Mouse (Mus musculus): ENCODE measurements around the gene Nat14. TPM values are rescaled to one million over a fixed set of nuclear protein-coding genes. Genes with fewer than 3 reads are reported as not detected.

Nat14 gene
- polyA plus RNA-seq, 1 experiment from 2014 or later: 49.4 TPM

GRCm38 (mm10) chr7:4899649-4900522, 21.9 kb upstream of the Nat14 start:
- Histone ChIP-seq H3K4me3 (ENCODE audit: low read depth, low read length) (peak overlapping the region; percentile 34), H3K27ac (ENCODE audit: low read length) (peak overlapping the region; percentile 14; the same call in 1 of the 2 replicates), H3K36me3 (ENCODE audit: control insufficient read depth, insufficient read depth, low read length) (no peaks in the 10 kb centered on the region), H3K9me3 (replicated peaks; ENCODE audit: control insufficient read depth, low read length, poor library complexity, severe bottlenecking) (no peaks in the 10 kb centered on the region), H3K4me1 (ENCODE audit: control insufficient read depth, insufficient read depth, low read length) (peaks cover 11% of the 10 kb centered on the region), H3K4me2 (ENCODE audit: low read length) (peak overlapping the region; percentile 60), H3K9ac (ENCODE audit: low read depth, low read length) (peak overlapping the region; percentile 62), H3K27me3 (ENCODE audit: control insufficient read depth, insufficient read depth, low read depth, low read length) (no peaks in the 10 kb centered on the region)
- ATAC-seq: peak; percentile 74
- 6% methylated on average over 19 of the region's 19 CpGs for WGBS

- peaks cover 11% of the 10 kb centered on the region for H3K4me1 ChIP-seq (ENCODE audit: control insufficient read depth, insufficient read depth, low read length)
- no peaks in the 10 kb centered on the region for H3K9me3 ChIP-seq (replicated peaks; ENCODE audit: control insufficient read depth, low read length, poor library complexity, severe bottlenecking)
- H3K36me3 ChIP-seq (ENCODE audit: control insufficient read depth, insufficient read depth, low read length): no peaks in the 10 kb centered on the region
- H3K27me3 ChIP-seq (ENCODE audit: control insufficient read depth, insufficient read depth, low read depth, low read length): no peaks in the 10 kb centered on the region
- ATAC-seq: peak; percentile 14
- peak overlapping the region; percentile 60 for H3K4me2 ChIP-seq (ENCODE audit: low read length)
- no peak overlapping the region for H3K9ac ChIP-seq (ENCODE audit: low read depth, low read length)
- 17% methylated on average over 11 of the region's 11 CpGs for WGBS
- H3K4me3 ChIP-seq (ENCODE audit: low read depth, low read length): peak overlapping the region; percentile 12
- no peak overlapping the region for H3K27ac ChIP-seq (ENCODE audit: low read length)
These were observed 21.3 kb upstream of the Nat14 start for GRCm38 (mm10) chr7:4900523-4900851.

DNA sequence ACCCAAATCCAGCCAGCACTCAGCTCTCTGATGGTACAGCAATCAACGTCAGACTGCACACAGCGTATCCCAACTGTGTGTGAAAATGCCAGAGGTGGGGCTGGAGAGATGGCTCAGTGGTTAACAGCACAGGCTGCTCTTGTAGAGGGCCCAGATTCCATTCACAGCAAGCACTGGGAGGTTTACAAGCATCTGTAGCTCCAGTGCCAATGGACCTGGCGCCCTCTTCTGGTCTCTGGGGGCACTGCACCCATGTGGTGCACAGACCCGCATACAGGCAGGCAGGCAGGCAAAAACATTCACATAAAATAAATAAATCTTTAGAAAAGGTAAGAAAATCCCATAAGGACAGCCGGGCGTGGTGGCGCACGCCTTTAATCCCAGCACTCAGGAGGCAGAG, 20.7 kb upstream of the Nat14 start:
- H3K4me2 ChIP-seq (ENCODE audit: low read length): peak overlapping the region; percentile 60; the same call in 1 of the 2 replicates
- H3K27me3 ChIP-seq (ENCODE audit: control insufficient read depth, insufficient read depth, low read depth, low read length): no peaks in the 10 kb centered on the region
- H3K36me3 ChIP-seq (ENCODE audit: control insufficient read depth, insufficient read depth, low read length): no peaks in the 10 kb centered on the region
- ATAC-seq: no peak
- H3K9me3 ChIP-seq (replicated peaks; ENCODE audit: control insufficient read depth, low read length, poor library complexity, severe bottlenecking): no peaks in the 10 kb centered on the region
- H3K4me1 ChIP-seq (ENCODE audit: control insufficient read depth, insufficient read depth, low read length): peaks cover 11% of the 10 kb centered on the region
- 51% methylated on average over 8 of the region's 8 CpGs for WGBS
- no peak overlapping the region for H3K9ac ChIP-seq (ENCODE audit: low read depth, low read length)
- no peak overlapping the region for H3K27ac ChIP-seq (ENCODE audit: low read length)
- no peak overlapping the region for H3K4me3 ChIP-seq (ENCODE audit: low read depth, low read length)

DNA sequence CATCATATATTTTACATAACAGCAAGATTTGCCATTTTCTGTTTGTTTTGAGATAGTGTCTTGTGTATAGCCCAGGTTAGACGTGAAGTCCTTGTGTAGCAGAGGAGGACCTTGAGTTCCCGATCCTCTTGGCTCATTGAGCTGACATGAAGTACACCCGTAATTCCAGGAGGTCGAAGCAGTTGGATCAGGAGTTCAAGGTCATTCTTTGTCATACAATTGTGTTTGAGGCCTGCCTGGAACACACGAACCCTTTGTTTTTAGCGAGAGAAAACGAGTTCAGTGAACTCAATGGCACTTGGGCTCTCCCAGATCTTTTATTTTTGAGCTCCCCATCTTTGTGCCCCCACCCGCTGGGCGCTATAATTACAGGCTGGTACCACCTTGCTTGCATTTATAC, 19.4 kb upstream of the Nat14 start:
- H3K36me3 ChIP-seq (ENCODE audit: control insufficient read depth, insufficient read depth, low read length): no peaks in the 10 kb centered on the region
- H3K4me3 ChIP-seq (ENCODE audit: low read depth, low read length): no peak overlapping the region
- no peak overlapping the region for H3K27ac ChIP-seq (ENCODE audit: low read length)
- no peak overlapping the region for H3K9ac ChIP-seq (ENCODE audit: low read depth, low read length)
- no peak overlapping the region for H3K4me2 ChIP-seq (ENCODE audit: low read length)
- no peaks in the 10 kb centered on the region for H3K27me3 ChIP-seq (ENCODE audit: control insufficient read depth, insufficient read depth, low read depth, low read length)
- 79% methylated on average over 9 of the region's 9 CpGs for WGBS
- no peak for ATAC-seq
- H3K9me3 ChIP-seq (replicated peaks; ENCODE audit: control insufficient read depth, low read length, poor library complexity, severe bottlenecking): no peaks in the 10 kb centered on the region
- H3K4me1 ChIP-seq (ENCODE audit: control insufficient read depth, insufficient read depth, low read length): peaks cover 11% of the 10 kb centered on the region

DNA sequence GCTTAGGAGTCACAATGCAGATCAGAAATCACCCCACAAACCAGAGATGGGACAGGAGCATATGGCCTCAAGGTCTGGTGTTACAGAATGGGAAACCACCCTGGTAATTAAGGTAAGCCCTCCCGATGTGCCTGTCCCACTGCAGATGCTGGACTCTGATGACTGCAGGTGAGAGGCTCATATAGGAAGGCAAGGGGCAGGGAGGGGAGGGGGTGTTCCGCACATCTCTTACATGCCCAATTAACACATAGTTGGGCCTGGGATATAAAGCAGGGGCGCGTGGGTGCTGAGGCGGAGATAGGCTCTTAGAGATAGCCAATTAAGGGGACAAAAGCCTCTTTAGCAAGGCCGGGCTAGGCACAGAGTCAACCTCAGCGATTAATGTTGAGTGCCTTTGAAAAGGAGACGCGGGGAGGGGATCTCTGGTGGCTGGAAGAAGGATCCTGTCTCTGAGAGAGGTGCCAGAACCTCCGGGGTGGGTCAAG, 15.3 kb upstream of the Nat14 start, which contains the start of gene Gm36210:
Gm36210 (minus strand) TSS at position 51 of the 485 bp plus-strand sequence.
- no peak for ATAC-seq
- H3K4me1 ChIP-seq (ENCODE audit: control insufficient read depth, insufficient read depth, low read length): no peaks in the 10 kb centered on the region
- H3K36me3 ChIP-seq (ENCODE audit: control insufficient read depth, insufficient read depth, low read length): no peaks in the 10 kb centered on the region
- no peak within 1 kb of the TSS for H3K9ac ChIP-seq (ENCODE audit: low read depth, low read length)
- H3K27me3 ChIP-seq (ENCODE audit: control insufficient read depth, insufficient read depth, low read depth, low read length): no peaks in the 10 kb centered on the region
- H3K9me3 ChIP-seq (replicated peaks; ENCODE audit: control insufficient read depth, low read length, poor library complexity, severe bottlenecking): no peaks in the 10 kb centered on the region
- no peak within 1 kb of the TSS for H3K27ac ChIP-seq (ENCODE audit: low read length)
- 49% methylated on average over 10 of the region's 10 CpGs for WGBS
- no peak within 1 kb of the TSS for H3K4me2 ChIP-seq (ENCODE audit: low read length)
- no peak within 1 kb of the TSS for H3K4me3 ChIP-seq (ENCODE audit: low read depth, low read length)

GRCm38 (mm10) chr7:4911561-4911960, 10.3 kb upstream of the Nat14 start:
- no peak overlapping the region for H3K27ac ChIP-seq (ENCODE audit: low read length)
- H3K4me1 ChIP-seq (ENCODE audit: control insufficient read depth, insufficient read depth, low read length): peaks cover 6% of the 10 kb centered on the region
- H3K36me3 ChIP-seq (ENCODE audit: control insufficient read depth, insufficient read depth, low read length): no peaks in the 10 kb centered on the region
- no peaks in the 10 kb centered on the region for H3K27me3 ChIP-seq (ENCODE audit: control insufficient read depth, insufficient read depth, low read depth, low read length)
- no peak overlapping the region for H3K4me2 ChIP-seq (ENCODE audit: low read length)
- peak overlapping the region; percentile 19 for H3K4me3 ChIP-seq (ENCODE audit: low read depth, low read length)
- 30% methylated on average over 9 of the region's 9 CpGs for WGBS
- no peaks in the 10 kb centered on the region for H3K9me3 ChIP-seq (replicated peaks; ENCODE audit: control insufficient read depth, low read length, poor library complexity, severe bottlenecking)
- ATAC-seq: no peak
- no peak overlapping the region for H3K9ac ChIP-seq (ENCODE audit: low read depth, low read length)

DNA sequence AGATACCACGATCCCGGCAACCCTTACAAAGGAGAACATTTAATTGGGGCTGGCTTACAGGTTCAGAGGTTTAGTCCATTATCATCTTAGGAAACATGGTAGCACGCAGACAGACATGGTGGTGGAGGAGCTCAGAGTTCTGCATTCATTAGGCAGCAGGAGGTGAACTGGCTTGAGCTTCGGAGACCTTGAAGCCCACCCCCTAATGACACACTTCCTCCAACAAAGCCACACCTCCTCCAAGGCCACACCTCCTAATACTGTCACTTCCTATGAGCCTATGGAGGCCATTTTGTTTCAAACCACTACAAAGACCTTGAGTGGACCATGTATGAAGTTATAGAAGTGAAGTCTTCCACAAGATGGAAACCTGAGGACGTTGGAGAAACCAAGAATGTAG, 9.6 kb upstream of the Nat14 start:
- H3K4me1 ChIP-seq (ENCODE audit: control insufficient read depth, insufficient read depth, low read length): peaks cover 13% of the 10 kb centered on the region
- H3K9me3 ChIP-seq (replicated peaks; ENCODE audit: control insufficient read depth, low read length, poor library complexity, severe bottlenecking): no peaks in the 10 kb centered on the region
- ATAC-seq: no peak
- H3K4me3 ChIP-seq (ENCODE audit: low read depth, low read length): peak overlapping the region; percentile 19
- H3K36me3 ChIP-seq (ENCODE audit: control insufficient read depth, insufficient read depth, low read length): no peaks in the 10 kb centered on the region
- H3K27ac ChIP-seq (ENCODE audit: low read length): 0 out of 2 replicates have a peak overlapping the region, but pooled peaks have one; percentile 12
- WGBS: 55% methylated on average over 5 of the region's 5 CpGs
- H3K4me2 ChIP-seq (ENCODE audit: low read length): no peak overlapping the region
- H3K27me3 ChIP-seq (ENCODE audit: control insufficient read depth, insufficient read depth, low read depth, low read length): no peaks in the 10 kb centered on the region
- no peak overlapping the region for H3K9ac ChIP-seq (ENCODE audit: low read depth, low read length)

GRCm38 (mm10) chr7:4915007-4915665, 6.7 kb upstream of the Nat14 start, which contains the start of gene Zfp628:
Zfp628 (plus strand) TSS chr7:4915217.
- 0% methylated on average over 52 of the region's 56 CpGs for WGBS
- Histone ChIP-seq H3K4me2 (ENCODE audit: low read length) (peak within 1 kb of the TSS; percentile 70), H3K27ac (ENCODE audit: low read length) (peak within 1 kb of the TSS; percentile 97), H3K27me3 (ENCODE audit: control insufficient read depth, insufficient read depth, low read depth, low read length) (no peaks in the 10 kb centered on the region), H3K36me3 (ENCODE audit: control insufficient read depth, insufficient read depth, low read length) (peaks cover 7% of the 10 kb centered on the region), H3K4me3 (ENCODE audit: low read depth, low read length) (peak within 1 kb of the TSS; percentile 56), H3K4me1 (ENCODE audit: control insufficient read depth, insufficient read depth, low read length) (peaks cover 15% of the 10 kb centered on the region), H3K9ac (ENCODE audit: low read depth, low read length) (peak within 1 kb of the TSS; percentile 83), H3K9me3 (replicated peaks; ENCODE audit: control insufficient read depth, low read length, poor library complexity, severe bottlenecking) (no peaks in the 10 kb centered on the region)
- peak; percentile 91 for ATAC-seq
